Mouse (Mus musculus) embryonic facial prominence, embryonic 10.5 days (tissue): ENCODE measurements around the gene Tsc22d4. TPM values are rescaled to one million over a fixed set of nuclear protein-coding genes. Genes with fewer than 3 reads are reported as not detected.
A peak's percentile ranks its signal among the peaks of the same experiment; 100 is the strongest.
"Not testable (repeated sequence)": the region's sequence is repeated elsewhere in the genome, so short reads cannot be mapped to it uniquely, and the experiment has no call there.

Experiments
- DNase-seq: peaks from one replicate; pipeline ENCODE4 v3.0.0-alpha.2; 2017; ENCODE audit warnings: low spot score
- H3K27ac ChIP-seq: fragments of 300-500 bp; sonication (generic); replicated peaks from 2 replicates; pipeline ENCODE4 v1.5.1; 2016; ENCODE audit warnings: mild to moderate bottlenecking
- H3K27me3 ChIP-seq: fragments of 300-500 bp; sonication (generic); replicated peaks from 2 replicates; pipeline ENCODE4 v1.6.1; 2016; ENCODE audit warnings: low read depth, mild to moderate bottlenecking; ENCODE audit not compliant: poor library complexity, severe bottlenecking
- H3K36me3 ChIP-seq: fragments of 300-500 bp; sonication (generic); replicated peaks from 2 replicates; pipeline ENCODE4 v1.6.1; 2016; ENCODE audit warnings: mild to moderate bottlenecking, moderate library complexity
- H3K4me1 ChIP-seq: fragments of 300-500 bp; sonication (generic); 2 replicates; pipeline ENCODE4 v1.6.1; 2016
- H3K4me3 ChIP-seq: fragments of 300-500 bp; sonication (generic); 2 replicates; pipeline ENCODE4 v1.5.1; 2016; ENCODE audit warnings: mild to moderate bottlenecking, moderate library complexity
- H3K9me3 ChIP-seq: fragments of 300-500 bp; sonication (generic); 2 replicates; pipeline ENCODE4 v1.6.1; 2016; ENCODE audit warnings: mild to moderate bottlenecking
- WGBS: fragments of 180-500 bp; shearing (Covaris S2); methylation state at CpG from one replicate; pipeline ENCODE4 v1.1.7; 2016; 5-methylcytosine and 5-hydroxymethylcytosine counted together
- polyA plus RNA-seq: library from polyadenylated mRNA; unstranded; fragments of >200 nt; fragmentation: Nextera tagmentation; extraction: Ambion mirVana; gene quantifications from 2 replicates; pipeline ENCODE4 v1.2.1, GENCODE M21; 2016

Gene Tsc22d4
- polyA plus RNA-seq, 1 experiment from 2014 or later = 94.3 TPM

GRCm38 (mm10) chr5:137746282-137746850, 836 bp downstream of the Tsc22d4 start:
- Histone ChIP-seq H3K27ac (peak overlapping the region; percentile 93), H3K27me3 (no peaks in the 10 kb centered on the region), H3K36me3 (peaks cover 20% of the 10 kb centered on the region), H3K4me3 (peak overlapping the region; percentile 88), H3K4me1 (peaks cover 49% of the 10 kb centered on the region), H3K9me3 (no peaks in the 10 kb centered on the region)
- under 1% methylated on average over 20 of the region's 20 CpGs for WGBS
- peak; percentile 81 for DNase-seq

GRCm38 (mm10) chr5:137746851-137747325, 1.4 kb downstream of the Tsc22d4 start:
- Histone ChIP-seq H3K9me3 (no peaks in the 10 kb centered on the region), H3K4me3 (peak overlapping the region; percentile 88), H3K27me3 (no peaks in the 10 kb centered on the region), H3K36me3 (peaks cover 25% of the 10 kb centered on the region), H3K27ac (peak overlapping the region; percentile 93), H3K4me1 (peaks cover 43% of the 10 kb centered on the region)
- WGBS = under 1% methylated on average over 16 of the region's 16 CpGs
- DNase-seq = peak; percentile 43

- peaks cover 40% of the 10 kb centered on the region for H3K4me1 ChIP-seq
- peak overlapping the region; percentile 93 for H3K27ac ChIP-seq
- 5% methylated on average over 26 of the region's 26 CpGs for WGBS
- H3K27me3 ChIP-seq = no peaks in the 10 kb centered on the region
- no peaks in the 10 kb centered on the region for H3K9me3 ChIP-seq
- H3K4me3 ChIP-seq = peak overlapping the region; percentile 88
- peaks cover 31% of the 10 kb centered on the region for H3K36me3 ChIP-seq
- peak; percentile 37 for DNase-seq
Measured at GRCm38 (mm10) chr5:137747326-137747961, 1.9 kb downstream of the Tsc22d4 start.

DNA sequence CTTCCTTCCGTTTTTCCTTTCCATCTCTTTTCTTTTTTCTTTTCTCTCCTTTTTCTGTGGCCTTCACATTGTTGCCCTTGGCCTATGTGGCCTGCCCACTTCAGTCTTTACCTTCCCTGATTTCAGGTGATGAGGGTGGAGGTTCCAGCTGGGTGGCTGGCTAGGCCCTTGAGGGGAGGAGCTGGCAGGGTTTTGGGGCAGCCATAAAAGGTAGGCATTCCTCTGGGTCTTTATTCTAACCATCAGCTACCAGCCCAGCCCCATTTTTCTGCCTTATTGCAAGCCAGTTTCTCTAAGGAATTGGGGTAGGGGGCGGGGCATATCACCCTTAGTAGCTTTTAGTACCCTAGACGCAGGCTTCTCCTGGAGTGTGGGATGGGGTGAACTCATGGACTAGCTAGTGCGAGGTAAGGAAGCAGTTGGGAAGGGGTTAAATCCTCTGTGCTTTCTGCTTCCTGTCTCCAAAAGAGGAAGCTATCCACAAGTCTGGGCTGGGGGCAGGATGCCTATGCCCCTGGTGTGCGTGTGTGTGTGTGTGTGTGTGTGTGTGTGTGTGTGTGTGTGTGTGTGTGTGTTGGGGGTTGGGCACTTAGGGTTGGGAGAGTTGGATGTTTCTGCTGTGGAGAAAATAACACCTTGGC, 2.7 kb downstream of the Tsc22d4 start:
- peak overlapping the region; percentile 93 for H3K27ac ChIP-seq
- H3K4me3 ChIP-seq = peak overlapping the region; percentile 88
- peak; percentile 34 for DNase-seq
- H3K27me3 ChIP-seq = no peaks in the 10 kb centered on the region
- 48% methylated on average over 5 of the region's 5 CpGs for WGBS
- H3K36me3 ChIP-seq = peaks cover 39% of the 10 kb centered on the region
- peaks cover 40% of the 10 kb centered on the region for H3K4me1 ChIP-seq
- H3K9me3 ChIP-seq = no peaks in the 10 kb centered on the region

GRCm38 (mm10) chr5:137749196-137749836, 3.8 kb downstream of the Tsc22d4 start:
- no peak for DNase-seq
- no peaks in the 10 kb centered on the region for H3K9me3 ChIP-seq
- 56% methylated on average over 6 of the region's 6 CpGs for WGBS
- peak overlapping the region; percentile 88 for H3K4me3 ChIP-seq
- peaks cover 49% of the 10 kb centered on the region for H3K36me3 ChIP-seq
- no peaks in the 10 kb centered on the region for H3K27me3 ChIP-seq
- H3K4me1 ChIP-seq = peaks cover 40% of the 10 kb centered on the region
- 0 out of 2 replicates have a peak overlapping the region, but pooled peaks have one; percentile 26 for H3K27ac ChIP-seq

DNA sequence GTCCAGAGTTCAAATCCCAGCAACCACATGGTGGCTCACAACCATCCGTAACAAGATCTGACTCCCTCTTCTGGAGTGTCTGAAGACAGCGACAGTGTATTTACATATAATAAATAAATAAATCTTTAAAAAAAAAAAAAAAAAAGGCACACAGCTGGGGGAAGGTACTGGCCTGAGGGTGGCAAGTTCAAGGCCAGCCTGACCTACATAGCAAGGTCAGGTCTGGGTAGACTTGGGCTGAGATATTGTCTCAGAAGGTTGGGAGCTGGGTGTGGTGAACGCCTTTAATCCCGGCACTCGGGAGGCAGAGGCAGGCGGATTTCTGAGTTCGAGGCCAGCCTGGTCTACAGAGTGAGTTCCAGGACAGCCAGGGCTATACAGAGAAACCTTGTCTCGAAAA, 4.7 kb downstream of the Tsc22d4 start:
- peaks cover 39% of the 10 kb centered on the region for H3K4me1 ChIP-seq
- WGBS = 93% methylated on average over 8 of the region's 8 CpGs
- not testable (repeated sequence) for H3K9me3 ChIP-seq, H3K4me3 ChIP-seq, H3K27me3 ChIP-seq, H3K27ac ChIP-seq, DNase-seq
- H3K36me3 ChIP-seq = peaks cover 54% of the 10 kb centered on the region

DNA sequence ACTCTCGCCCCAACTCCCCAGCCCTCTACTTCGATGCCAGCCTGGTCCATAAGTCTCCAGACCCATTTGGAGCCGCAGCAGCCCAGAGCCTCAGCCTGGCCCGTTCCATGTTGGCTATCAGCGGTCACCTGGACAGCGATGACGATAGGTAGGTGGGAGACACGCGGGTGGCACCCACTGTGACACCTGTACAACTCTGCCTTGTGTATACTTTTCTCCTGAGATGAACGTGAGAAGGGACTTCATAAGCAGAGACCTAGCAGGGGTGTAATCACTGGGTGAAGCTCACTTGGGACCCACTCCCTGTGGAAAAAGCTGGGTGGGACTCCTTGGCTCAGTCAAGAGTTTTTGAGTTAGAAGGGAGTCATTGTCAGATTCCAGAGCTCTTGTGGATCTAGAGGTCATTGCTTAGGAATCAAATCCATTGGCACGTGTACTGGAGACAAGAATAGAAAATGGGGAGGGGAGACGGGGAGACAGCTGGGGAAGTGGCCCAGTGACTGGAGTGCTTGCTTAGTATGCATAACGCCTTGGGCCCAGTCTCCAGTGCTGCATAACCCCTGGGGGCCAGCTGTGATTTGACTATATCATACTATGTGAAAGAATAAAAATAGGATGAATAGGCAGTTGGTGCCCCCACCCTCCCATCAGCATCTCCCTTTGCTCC, 5.8 kb downstream of the Tsc22d4 start:
- DNase-seq = no peak
- peaks cover 37% of the 10 kb centered on the region for H3K4me1 ChIP-seq
- peaks cover 66% of the 10 kb centered on the region for H3K36me3 ChIP-seq
- no peak overlapping the region for H3K27ac ChIP-seq
- 94% methylated on average over 13 of the region's 13 CpGs for WGBS
- H3K4me3 ChIP-seq = no peak overlapping the region
- H3K9me3 ChIP-seq = no peaks in the 10 kb centered on the region
- H3K27me3 ChIP-seq = no peaks in the 10 kb centered on the region

DNA sequence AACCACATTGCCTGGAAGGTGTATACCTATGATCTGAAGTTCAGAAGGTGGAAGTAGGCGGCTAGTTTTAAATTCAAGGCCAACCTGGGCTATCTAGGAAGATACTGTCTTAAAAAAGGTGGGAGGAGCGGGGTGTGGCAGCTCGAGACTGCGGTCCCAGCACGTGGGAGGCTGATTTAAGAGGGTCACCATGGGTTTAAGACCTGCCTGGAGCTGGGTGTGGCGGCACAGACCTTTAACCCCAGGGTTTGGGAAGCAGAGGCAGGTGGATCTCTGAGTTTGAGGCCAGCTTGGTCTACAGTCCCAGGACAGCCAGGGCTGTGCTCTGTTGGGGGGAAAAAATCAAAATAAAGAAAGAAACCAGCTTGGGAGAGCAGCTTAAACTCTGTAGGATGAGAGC, 6.5 kb downstream of the Tsc22d4 start:
- DNase-seq = no peak
- no peak overlapping the region for H3K27ac ChIP-seq
- WGBS = 92% methylated on average over 6 of the region's 6 CpGs
- no peak overlapping the region for H3K4me3 ChIP-seq
- H3K4me1 ChIP-seq = peaks cover 35% of the 10 kb centered on the region
- H3K9me3 ChIP-seq = no peaks in the 10 kb centered on the region
- peaks cover 72% of the 10 kb centered on the region for H3K36me3 ChIP-seq
- H3K27me3 ChIP-seq = no peaks in the 10 kb centered on the region

DNA sequence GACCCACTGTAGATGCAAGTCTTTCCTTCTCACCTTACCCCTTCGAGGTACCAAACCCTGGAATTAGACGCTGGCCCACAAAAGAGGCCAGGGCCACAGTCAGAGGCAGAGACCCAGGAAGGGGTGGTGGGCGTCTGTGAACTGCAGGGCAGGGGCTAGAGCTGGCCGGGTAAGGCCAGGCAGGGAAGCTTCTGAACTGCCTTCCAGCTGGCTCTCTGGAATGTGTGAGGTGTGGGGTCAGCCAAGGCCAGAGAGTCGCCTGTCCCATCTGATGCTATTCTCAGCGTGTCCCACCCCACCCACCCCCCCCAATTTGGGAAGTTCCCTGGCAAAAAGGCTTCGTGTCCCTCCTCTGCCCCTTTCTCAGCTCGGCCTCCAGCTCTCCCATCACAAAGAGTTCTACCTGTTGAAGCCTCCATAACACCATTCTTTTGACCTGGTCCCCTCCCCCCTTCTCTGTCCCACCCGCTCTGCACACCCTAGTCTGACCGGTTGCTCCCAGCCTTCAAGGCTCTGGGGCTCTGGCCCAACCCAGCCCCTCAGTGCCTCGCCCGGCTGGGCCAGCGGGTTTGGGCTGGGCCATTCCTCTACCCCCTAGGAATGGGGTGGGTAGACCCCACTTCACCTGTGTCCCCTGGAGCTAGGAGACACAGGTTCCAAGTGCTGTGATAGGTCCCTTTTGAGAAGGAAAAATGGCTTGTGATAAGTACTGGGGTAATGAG, 7.7 kb downstream of the Tsc22d4 start:
- DNase-seq = no peak
- Histone ChIP-seq H3K27ac (no peak overlapping the region), H3K4me1 (peaks cover 25% of the 10 kb centered on the region), H3K36me3 (peaks cover 83% of the 10 kb centered on the region), H3K27me3 (no peaks in the 10 kb centered on the region), H3K4me3 (no peak overlapping the region), H3K9me3 (no peaks in the 10 kb centered on the region)
- 83% methylated on average over 13 of the region's 13 CpGs for WGBS

DNA sequence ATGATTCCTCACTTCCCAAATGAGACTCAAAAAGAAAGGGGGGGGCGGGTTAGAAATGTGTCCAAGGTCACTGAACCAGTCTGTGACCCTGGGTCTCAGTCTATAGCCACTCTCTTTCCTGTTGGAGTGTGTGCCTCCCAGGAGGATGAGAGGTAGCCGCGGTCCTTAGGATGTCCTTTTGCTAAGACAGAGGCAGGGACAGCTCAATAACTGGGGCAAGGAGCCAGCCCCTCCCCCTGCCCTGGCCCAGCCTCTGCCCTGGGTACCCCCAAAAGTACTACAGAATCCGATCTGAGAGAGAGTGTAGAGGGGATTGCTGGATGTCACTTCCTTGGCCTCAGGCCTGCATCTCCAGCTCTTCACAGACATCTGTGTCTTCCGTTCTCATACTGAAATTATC, 9.9 kb downstream of the Tsc22d4 start:
- DNase-seq = no peak
- WGBS = 82% methylated on average over 5 of the region's 5 CpGs
- H3K27me3 ChIP-seq = no peaks in the 10 kb centered on the region
- H3K4me3 ChIP-seq = no peak overlapping the region
- no peaks in the 10 kb centered on the region for H3K9me3 ChIP-seq
- peaks cover 19% of the 10 kb centered on the region for H3K4me1 ChIP-seq
- H3K27ac ChIP-seq = no peak overlapping the region
- peaks cover 91% of the 10 kb centered on the region for H3K36me3 ChIP-seq

GRCm38 (mm10) chr5:137756106-137756505, 10.6 kb downstream of the Tsc22d4 start:
- H3K9me3 ChIP-seq = no peaks in the 10 kb centered on the region
- H3K27me3 ChIP-seq = no peaks in the 10 kb centered on the region
- H3K27ac ChIP-seq = no peak overlapping the region
- no peak overlapping the region for H3K4me3 ChIP-seq
- H3K36me3 ChIP-seq = peaks cover 85% of the 10 kb centered on the region
- DNase-seq = no peak
- 87% methylated on average over 3 of the region's 3 CpGs for WGBS
- peaks cover 19% of the 10 kb centered on the region for H3K4me1 ChIP-seq
